Mouse (Mus musculus): ENCODE data around the gene Hsd3b6. TPM values are rescaled to one million over a fixed set of nuclear protein-coding genes. Genes with fewer than 3 reads are reported as not detected.

The Hsd3b6 gene
- total and polyA plus RNA-seq, 3 experiments: not detected

GRCm38 (mm10) chr3:98786551-98786950 is 27.7 kb downstream of the Hsd3b6 start:
- H3K27ac ChIP-seq (ENCODE audit: control insufficient read depth, low read depth, low read length): no peak overlapping the region
- no peaks in the 10 kb centered on the region for H3K79me2 ChIP-seq (ENCODE audit: control insufficient read depth, insufficient read depth, low read length, poor library complexity)
- DNase-seq (ENCODE audit: low read depth, low spot score): no peak
- no peaks in the 10 kb centered on the region for H3K9me3 ChIP-seq (replicated peaks; ENCODE audit: insufficient read depth, low read length)
- no peak overlapping the region for H3K4me3 ChIP-seq (ENCODE audit: control insufficient read depth in 1 of 2, insufficient read depth in 1 of 2, low read depth in 2 of 2, low read length in 2 of 2)
- TF ChIP-seq TCF12 (IDR thresholded peaks at IDR 0.05; ENCODE audit: low read depth, low read length) (no peak), TAL1 (IDR thresholded peaks at IDR 0.05; ENCODE audit: low read length) (no peak), HCFC1 (IDR thresholded peaks at IDR 0.05; ENCODE audit: low read depth, low read length) (no peak), NRF1 (IDR thresholded peaks at IDR 0.05; ENCODE audit: insufficient read depth, low read depth, low read length, poor library complexity, severe bottlenecking) (no peak), USF2 (IDR thresholded peaks at IDR 0.05; ENCODE audit: borderline replicate concordance in 1 of 2, insufficient read depth in 1 of 2, low read depth in 1 of 2, low read length in 2 of 2) (no peak), MXI1 (IDR thresholded peaks at IDR 0.05; ENCODE audit: low read depth, low read length) (no peak), POLR2AphosphoS5 (IDR thresholded peaks at IDR 0.05; ENCODE audit: borderline replicate concordance, low read depth, low read length) (no peak), MAZ (IDR thresholded peaks at IDR 0.05; ENCODE audit: low read depth, low read length) (no peak), ZKSCAN1 (IDR thresholded peaks at IDR 0.05; ENCODE audit: low read depth, low read length) (no peak), MAFK (IDR thresholded peaks at IDR 0.05; ENCODE audit: borderline replicate concordance, low read depth, low read length) (no peak)
- H3K4me1 ChIP-seq (ENCODE audit: control insufficient read depth in 1 of 2, insufficient read depth in 2 of 2, low read length in 2 of 2): no peaks in the 10 kb centered on the region
- no peaks in the 10 kb centered on the region for H3K27me3 ChIP-seq (ENCODE audit: control insufficient read depth in 1 of 2, insufficient read depth in 2 of 2, low read length in 2 of 2)
- H3K36me3 ChIP-seq (ENCODE audit: control insufficient read depth in 1 of 2, insufficient read depth in 2 of 2, low read length in 2 of 2): no peaks in the 10 kb centered on the region
- no peak overlapping the region for H3K9ac ChIP-seq (ENCODE audit: control insufficient read depth, low read depth, low read length, poor library complexity, severe bottlenecking)

- Histone ChIP-seq H3K4me3 (ENCODE audit: control insufficient read depth in 1 of 2, insufficient read depth in 1 of 2, low read depth in 2 of 2, low read length in 2 of 2) (no peak overlapping the region), H3K27me3 (ENCODE audit: control insufficient read depth in 1 of 2, insufficient read depth in 2 of 2, low read length in 2 of 2) (no peaks in the 10 kb centered on the region), H3K79me2 (ENCODE audit: control insufficient read depth, insufficient read depth, low read length, poor library complexity) (no peaks in the 10 kb centered on the region), H3K27ac (ENCODE audit: control insufficient read depth, low read depth, low read length) (no peak overlapping the region), H3K9me3 (replicated peaks; ENCODE audit: insufficient read depth, low read length) (no peaks in the 10 kb centered on the region), H3K36me3 (ENCODE audit: control insufficient read depth in 1 of 2, insufficient read depth in 2 of 2, low read length in 2 of 2) (no peaks in the 10 kb centered on the region), H3K9ac (ENCODE audit: control insufficient read depth, low read depth, low read length, poor library complexity, severe bottlenecking) (no peak overlapping the region), H3K4me1 (ENCODE audit: control insufficient read depth in 1 of 2, insufficient read depth in 2 of 2, low read length in 2 of 2) (no peaks in the 10 kb centered on the region)
- no peak for DNase-seq (ENCODE audit: low read depth, low spot score)
- TF ChIP-seq SMC3 (IDR thresholded peaks at IDR 0.05; ENCODE audit: low read depth, low read length): no peak
- no peak for TF ChIP-seq GABPA (IDR thresholded peaks at IDR 0.05; ENCODE audit: low read depth, low read length)
- TF ChIP-seq ZMIZ1 (IDR thresholded peaks at IDR 0.05; ENCODE audit: low read depth, low read length): no peak
These were observed 31.9 kb downstream of the Hsd3b6 start for GRCm38 (mm10) chr3:98782181-98782868.

GRCm38 (mm10) chr3:98780921-98781320 is 33.3 kb downstream of the Hsd3b6 start:
- Histone ChIP-seq H3K27ac (ENCODE audit: control insufficient read depth, low read depth, low read length) (no peak overlapping the region), H3K9me3 (replicated peaks; ENCODE audit: insufficient read depth, low read length) (no peaks in the 10 kb centered on the region), H3K4me3 (ENCODE audit: control insufficient read depth in 1 of 2, insufficient read depth in 1 of 2, low read depth in 2 of 2, low read length in 2 of 2) (no peak overlapping the region), H3K9ac (ENCODE audit: control insufficient read depth, low read depth, low read length, poor library complexity, severe bottlenecking) (no peak overlapping the region), H3K36me3 (ENCODE audit: control insufficient read depth in 1 of 2, insufficient read depth in 2 of 2, low read length in 2 of 2) (no peaks in the 10 kb centered on the region), H3K27me3 (ENCODE audit: control insufficient read depth in 1 of 2, insufficient read depth in 2 of 2, low read length in 2 of 2) (no peaks in the 10 kb centered on the region), H3K79me2 (ENCODE audit: control insufficient read depth, insufficient read depth, low read length, poor library complexity) (no peaks in the 10 kb centered on the region), H3K4me1 (ENCODE audit: control insufficient read depth in 1 of 2, insufficient read depth in 2 of 2, low read length in 2 of 2) (no peaks in the 10 kb centered on the region)
- no peak for DNase-seq (ENCODE audit: low read depth, low spot score)
- TF ChIP-seq RCOR1 (IDR thresholded peaks at IDR 0.05; ENCODE audit: low read depth, low read length) (no peak), TCF12 (IDR thresholded peaks at IDR 0.05; ENCODE audit: low read depth, low read length) (no peak), ZMIZ1 (IDR thresholded peaks at IDR 0.05; ENCODE audit: low read depth, low read length) (no peak), E2F4 (IDR thresholded peaks at IDR 0.05; ENCODE audit: borderline replicate concordance, low read depth, low read length) (no peak), MYB (IDR thresholded peaks at IDR 0.05; ENCODE audit: low read depth, low read length) (no peak), SMC3 (IDR thresholded peaks at IDR 0.05; ENCODE audit: low read depth, low read length) (no peak), USF2 (IDR thresholded peaks at IDR 0.05; ENCODE audit: borderline replicate concordance in 1 of 2, insufficient read depth in 1 of 2, low read depth in 1 of 2, low read length in 2 of 2) (no peak), POLR2AphosphoS2 (IDR thresholded peaks at IDR 0.05; ENCODE audit: low read length) (no peak), EP300 (IDR thresholded peaks at IDR 0.05; ENCODE audit: low read depth in 1 of 2, low read length in 2 of 2) (no peak), GATA1 (IDR thresholded peaks at IDR 0.05; ENCODE audit: low read depth, low read length) (no peak), BHLHE40 (IDR thresholded peaks at IDR 0.05; ENCODE audit: borderline replicate concordance, low read depth, low read length) (no peak), ZKSCAN1 (IDR thresholded peaks at IDR 0.05; ENCODE audit: low read depth, low read length) (no peak), MXI1 (IDR thresholded peaks at IDR 0.05; ENCODE audit: low read depth, low read length) (no peak), KAT2A (conservative IDR thresholded peaks at IDR 0.05; ENCODE audit: low read depth, low read length) (no peak), JUND (IDR thresholded peaks at IDR 0.05; ENCODE audit: low read depth, low read length) (no peak), TAL1 (IDR thresholded peaks at IDR 0.05; ENCODE audit: low read length) (no peak), HCFC1 (IDR thresholded peaks at IDR 0.05; ENCODE audit: low read depth, low read length) (no peak), SIN3A (IDR thresholded peaks at IDR 0.05; ENCODE audit: low read length) (no peak)

All from MEL (cell line).